Mouse (Mus musculus) embryo, embryonic 10.5 days (tissue): Measurements from ENCODE around the gene Art4.
"Not testable (repeated sequence)": the region's sequence is repeated elsewhere in the genome, so short reads cannot be mapped to it uniquely, and the experiment has no call there.

Experiments used
- DNase-seq: peaks from one replicate; pipeline ENCODE4 v3.0.0-alpha.2; 2015; ENCODE audit warnings: low spot score

The Art4 gene

DNA sequence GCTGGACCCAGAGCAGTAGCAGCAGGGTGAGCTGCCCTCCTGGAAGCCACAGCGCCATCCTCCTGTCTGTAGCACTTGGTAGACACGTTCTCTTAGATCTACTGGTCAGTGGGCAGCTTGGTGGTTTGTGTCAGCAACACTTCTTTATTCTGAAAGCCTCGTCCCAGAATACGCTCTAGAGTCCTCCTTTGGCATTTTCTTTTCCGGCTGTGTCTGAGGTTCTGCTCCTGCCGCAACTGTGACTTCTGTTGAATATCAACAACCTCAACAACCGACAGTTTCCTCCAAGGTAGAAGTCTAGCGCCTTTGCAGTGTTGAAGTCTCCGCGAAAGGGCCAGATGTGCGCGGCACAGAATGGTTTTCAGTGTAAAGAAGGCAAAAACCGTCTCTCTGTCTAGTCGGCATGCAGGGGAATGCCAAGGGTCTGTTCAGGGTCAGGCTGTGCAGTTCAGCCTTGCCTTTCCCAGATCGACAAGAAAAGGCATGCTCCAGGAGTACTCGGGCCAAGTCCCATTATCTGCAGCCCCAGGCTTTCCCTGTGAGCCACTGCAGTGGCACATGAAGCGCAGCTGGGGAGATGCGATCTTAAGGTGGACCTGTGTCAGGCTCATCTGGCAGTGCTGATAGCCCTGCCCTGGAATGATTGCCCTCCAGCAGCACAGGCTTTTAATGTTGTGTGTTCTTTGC, at the start of gene Art4:
Gene Art4 (minus strand): TSS at position 548 of the 687 bp plus-strand sequence.
- peak; percentile 37 for DNase-seq

DNA sequence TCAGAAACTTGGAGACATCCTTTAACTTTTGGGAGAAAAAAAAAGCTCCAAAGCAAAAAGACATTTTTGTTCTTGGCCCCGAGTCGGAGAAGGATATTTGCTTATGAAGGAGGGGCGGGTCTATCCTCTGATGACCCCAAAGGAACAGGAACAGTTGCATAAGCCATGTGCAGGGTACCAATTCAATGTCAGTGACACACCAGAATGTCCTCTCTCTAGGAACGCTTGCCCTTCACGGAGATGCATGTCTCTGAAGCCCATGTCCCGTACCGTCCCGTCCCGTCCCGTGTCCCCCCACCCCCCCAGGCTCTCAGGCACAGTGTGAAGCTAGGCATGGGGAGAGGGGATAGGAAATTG, 49.4 kb upstream of the Art4 start:
- DNase-seq: no peak

DNA sequence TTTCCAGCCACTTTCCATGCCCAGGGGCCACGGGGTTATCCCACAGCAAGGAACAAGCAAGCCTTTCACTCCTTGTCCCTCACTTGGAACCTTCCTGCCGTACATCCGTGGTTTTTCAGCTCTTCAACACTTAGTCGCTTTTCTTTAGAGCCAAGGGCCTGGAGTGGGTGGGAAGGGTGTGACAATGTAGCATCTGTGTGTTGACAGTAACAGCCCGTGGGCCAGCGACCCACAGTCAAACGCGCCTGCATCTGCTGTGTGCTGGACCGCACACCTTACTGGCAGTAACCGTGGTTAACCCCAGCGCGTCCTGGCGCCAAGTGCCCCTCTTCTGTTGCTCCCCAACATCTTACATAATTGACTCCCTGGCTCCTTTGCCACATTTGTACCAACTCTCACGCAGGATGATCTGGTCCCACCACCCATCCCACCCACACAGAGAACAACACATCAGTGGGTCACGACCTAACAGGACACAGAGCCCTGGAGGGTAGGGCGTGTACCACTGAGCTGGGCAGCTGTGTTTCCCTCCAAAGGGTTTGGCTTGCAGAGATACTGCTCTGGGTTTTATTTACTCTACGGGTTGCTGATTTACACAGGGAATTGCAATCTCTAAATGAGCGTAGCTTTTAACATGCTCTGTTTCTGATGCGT, 48.9 kb upstream of the Art4 start:
- DNase-seq: no peak

DNA sequence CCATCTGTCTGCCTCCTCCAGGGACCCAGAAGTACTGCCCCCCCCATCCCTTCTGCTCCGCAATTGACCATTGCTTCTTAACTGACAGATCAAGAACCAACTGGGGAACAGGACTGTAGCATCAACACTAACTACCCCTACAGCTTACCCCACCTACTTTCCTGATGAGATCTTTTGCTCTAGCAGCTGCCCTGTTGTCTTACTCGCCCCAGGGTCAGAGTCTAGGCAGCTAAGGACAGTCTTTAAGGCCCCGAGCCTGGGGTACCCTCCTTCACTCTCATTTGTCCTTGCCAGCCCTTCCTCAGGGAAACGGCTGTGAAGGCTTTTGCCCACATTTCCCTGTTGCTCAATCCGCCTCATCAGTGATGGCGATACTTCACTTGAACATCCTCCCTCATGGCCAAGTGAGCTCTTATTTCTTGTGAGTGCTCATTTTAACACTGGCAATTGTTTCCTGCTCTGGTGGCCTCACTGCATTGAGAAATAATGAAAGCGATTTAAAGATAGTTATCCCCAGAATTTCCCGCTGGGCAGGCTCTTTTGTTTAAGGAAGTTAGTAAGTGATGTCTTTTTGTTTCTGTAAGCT, 46.4 kb upstream of the Art4 start:
- no peak for DNase-seq

DNA sequence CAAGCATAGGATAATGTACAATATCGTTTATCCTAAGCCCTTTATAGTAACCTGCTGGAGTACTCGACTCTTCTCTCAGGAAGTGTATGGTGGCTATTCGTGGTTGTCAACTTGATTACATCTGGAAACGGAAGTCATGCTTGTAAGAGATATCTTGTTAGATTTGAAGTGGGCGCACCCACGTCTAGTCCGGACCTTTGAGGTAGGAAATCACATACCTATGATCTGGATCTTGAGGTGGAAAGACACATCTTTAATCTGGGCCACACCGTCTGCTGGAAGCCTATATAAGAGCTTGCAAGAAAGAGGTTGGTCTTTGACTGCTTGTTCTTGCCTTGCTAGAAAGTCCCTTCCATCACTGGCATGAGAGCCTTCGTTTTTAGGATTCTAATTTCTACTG, 45.0 kb upstream of the Art4 start:
- no peak for DNase-seq

DNA sequence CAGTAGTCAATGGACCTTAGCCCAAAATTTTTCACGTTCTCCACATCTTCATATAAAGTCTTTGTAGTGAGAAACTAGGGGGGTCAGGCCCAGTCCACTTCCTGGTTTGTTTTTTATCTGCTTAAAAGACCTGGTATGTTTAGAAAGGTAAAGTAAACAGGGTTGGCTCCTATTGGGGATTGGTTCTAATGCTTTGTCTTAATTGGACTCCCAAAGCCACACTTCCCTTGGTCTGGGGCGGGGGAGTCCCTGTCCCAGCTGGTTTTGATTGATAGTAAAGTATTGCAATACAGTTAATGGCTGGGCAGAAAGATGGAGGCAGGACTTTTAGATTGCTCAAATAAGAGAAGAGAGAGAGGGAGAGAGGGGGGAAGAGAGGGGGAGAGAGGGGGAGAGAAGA, 43.5 kb upstream of the Art4 start:
- DNase-seq: no peak

DNA sequence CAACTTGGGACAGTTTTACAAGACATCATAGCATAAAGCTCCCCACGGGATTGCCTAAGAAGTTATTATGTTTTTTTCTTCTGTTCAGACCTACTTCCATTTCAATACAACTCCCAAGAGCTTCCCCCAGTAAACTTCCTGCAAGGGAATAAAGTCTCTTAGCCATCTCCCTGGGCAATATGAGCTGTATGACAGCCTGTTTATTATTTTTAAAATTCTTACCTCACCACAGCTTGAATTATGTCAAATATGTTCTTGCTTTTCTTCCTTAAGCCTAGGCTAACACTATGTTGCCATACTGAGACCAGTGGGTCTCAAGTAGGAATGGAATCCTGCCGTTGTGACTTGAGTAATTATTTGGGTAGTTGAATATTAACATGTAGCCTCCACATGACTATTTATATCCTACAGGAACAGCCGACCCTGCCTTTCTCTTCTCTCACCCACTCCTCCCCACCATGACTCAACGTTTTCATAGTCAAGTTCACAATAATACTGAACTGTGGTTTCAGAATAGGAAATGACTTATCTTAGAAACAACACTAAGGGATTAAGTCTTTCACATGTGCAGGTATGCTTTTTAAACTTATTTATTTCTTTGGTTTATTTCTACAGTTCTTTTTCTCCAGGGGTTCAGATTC, 43.0 kb upstream of the Art4 start:
- no peak for DNase-seq

DNA sequence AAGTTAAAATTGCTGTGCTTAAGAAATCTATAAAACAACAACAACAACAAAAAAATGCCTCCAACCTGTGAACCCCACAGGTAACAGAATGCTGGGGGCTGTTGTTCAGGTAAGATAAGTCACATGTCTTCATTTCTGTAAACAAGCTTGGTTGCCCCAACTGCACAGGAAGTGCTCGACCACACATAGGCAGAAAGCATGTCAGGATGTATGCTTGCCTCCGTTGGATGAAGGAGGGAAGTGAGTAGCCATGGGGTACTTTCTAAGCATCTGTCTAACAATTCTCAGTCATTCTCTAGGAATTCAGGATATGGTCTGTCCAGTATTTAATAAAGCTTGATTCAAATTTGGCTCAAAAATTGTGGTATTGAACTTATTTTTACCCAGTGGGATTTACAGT, 41.4 kb upstream of the Art4 start:
- DNase-seq: no peak

DNA sequence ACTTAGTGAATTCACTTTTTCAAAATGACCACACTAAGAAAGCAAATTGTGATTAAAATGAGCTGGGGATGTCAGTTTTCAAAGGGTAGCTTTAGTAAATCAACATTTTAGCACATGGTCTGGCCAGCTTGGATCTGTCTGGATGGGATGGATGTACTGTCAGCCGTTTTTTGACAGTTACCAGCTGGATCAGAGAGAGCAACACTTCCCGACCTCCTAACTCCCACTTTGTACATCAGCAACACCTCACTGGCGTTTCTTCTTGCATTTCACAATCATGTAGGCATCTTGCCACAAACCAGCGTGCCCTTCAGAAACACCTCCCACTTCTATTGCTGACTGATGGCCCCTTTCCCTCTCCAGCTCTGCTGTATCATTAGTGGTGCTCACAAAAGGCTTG, 40.7 kb upstream of the Art4 start:
- no peak for DNase-seq

DNA sequence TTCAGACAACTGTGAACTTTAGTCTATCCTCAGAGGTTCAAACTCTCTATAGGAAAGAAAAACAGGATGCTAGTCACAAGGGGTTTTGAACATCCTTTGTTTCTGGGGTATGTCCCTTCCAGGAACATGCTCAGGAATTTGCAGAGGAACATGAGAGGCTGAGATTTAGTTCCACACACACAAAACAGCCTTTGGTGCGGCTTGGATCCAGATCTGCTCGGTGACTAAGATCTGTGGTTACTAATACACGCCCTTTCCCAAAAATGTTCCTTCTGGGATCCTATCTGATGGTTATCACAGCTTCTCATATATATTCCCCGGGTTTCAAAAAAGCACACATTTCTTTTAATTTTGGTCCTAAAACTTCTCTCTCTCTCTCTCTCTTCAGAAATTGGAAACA, 40.3 kb upstream of the Art4 start:
- DNase-seq: no peak

DNA sequence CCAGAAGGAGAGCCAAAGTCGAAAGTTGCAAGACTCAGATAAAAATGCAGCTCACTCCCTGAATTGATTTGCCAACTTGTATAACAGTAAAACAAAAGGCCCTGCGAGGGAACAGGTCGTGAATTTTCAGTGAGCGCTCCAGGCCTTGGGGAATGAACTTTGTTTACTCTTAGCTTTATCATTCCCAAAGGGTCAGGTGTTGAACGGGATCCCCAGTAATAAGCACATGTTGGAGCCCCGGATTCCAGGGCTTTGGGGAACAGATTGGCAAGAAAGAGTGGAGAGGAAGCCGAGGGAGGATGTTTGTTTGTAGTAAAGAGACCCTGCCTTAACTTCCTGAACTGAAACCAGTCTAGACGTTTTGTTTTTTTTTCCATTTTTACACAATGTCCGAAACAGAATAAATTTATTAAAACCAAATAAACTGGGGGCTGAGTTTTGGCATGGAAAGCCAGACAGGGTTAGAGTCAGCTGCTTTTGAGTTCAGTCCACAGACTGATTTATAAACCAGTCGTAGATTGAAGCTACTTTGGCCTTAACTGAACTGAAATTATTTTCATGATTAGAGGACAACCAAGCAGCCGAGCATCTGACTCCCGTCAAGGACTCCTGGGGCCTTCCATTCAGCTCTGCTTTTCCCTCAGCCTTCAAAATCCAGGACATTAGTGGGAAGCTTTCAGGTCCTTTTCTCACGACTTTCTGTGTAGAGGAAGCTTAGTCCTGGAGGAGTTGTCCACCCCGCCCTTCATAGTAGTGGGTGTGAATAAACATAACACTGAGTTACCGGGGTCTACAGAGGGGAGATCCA, 37.2 kb upstream of the Art4 start:
- DNase-seq: no peak

DNA sequence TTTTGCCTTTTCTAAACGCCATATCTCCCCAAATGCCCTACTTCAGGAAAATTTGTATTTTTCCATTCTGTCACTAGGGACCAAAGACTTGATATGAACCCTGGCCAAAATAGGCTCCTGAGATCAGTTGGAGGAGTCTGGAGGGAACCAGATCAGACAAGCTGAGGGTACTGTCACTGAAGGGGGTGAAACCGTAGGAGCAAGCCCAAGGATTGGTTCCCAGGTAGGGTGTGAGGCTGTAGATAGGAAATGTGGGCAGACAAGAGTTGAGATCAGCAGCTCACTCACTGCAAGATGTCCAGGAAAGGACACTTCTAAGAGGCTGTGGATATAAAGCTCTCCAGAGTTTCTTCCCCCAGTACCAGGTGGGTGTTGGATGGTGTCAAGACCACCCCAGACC, 34.5 kb upstream of the Art4 start:
- no peak for DNase-seq

DNA sequence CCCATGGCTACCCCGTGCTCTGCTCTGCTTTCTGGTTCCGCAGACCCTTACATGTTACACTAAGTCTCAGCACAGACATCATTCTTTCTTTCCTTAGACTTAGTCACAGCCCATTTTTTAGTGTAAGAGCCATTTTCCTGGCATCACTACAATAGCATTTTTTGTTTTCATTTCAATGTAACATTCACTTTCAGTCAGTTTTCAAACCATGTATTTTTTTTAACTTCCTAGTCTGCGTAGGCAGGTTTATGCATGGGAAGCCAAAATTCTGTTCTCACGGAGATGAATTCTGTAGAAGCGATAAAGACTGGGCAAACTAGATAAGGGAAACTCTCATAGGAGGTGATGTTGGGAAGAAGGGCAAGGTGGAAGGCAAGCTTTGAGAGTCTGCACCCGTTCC, 32.0 kb upstream of the Art4 start:
- DNase-seq: no peak

DNA sequence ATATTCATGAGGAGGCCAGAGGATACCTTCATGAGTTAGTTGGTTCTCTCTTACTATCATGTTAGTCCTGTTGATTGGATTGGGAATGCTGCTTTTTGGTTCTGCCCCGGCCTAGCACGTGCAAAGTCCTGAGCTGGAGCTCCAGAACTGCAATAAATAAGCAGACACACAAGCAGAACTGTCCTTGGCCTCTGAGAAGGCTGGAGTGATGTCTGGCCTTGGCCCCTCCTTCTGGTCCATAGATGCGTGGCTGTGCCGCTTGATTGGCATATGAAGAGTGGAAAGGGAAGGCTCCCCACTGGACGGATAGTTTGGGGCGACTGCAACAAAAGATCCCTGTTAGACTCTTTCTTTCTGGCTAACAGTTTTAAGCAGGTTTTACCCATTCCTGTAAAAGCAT, 31.5 kb upstream of the Art4 start:
- DNase-seq: no peak

DNA sequence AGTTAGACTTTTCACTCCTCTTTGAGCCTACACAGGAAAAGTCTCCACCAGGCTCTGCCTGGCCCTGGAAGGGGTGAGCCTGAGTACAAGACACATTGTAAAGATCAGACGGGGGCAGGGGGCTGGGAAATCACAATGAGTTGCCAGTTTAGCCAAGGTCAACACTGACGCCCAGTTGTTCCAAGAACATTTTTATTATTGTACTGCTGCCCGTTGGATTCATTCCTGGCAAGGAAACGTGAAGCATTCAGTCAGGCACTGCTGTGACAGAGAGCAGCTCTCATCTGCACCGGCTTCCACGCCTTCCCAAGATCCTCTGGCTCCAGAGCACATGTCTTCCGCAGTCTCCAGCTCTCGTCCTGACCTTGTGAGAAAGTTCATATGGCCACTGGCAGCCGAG, 30.3 kb upstream of the Art4 start:
- no peak for DNase-seq

DNA sequence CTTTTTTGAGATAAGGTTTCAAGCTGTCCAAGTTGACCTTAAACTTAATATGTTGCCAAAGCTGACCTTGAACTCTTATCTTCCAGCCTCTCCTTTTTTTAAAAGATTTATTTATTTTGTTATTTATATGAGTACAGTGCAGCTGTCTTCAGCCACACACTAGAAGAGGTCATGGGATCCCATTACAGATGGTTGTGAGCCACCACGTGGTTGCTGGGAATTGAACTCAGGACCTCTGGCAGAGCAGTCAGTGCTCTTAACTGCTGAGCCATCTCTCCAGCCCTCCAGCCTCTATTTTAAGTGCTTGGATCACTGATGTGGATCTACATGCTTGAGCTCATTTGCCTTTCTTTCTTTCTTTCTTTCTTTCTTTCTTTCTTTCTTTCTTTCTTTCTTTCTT, 27.2 kb upstream of the Art4 start:
- DNase-seq: not testable (repeated sequence)

DNA sequence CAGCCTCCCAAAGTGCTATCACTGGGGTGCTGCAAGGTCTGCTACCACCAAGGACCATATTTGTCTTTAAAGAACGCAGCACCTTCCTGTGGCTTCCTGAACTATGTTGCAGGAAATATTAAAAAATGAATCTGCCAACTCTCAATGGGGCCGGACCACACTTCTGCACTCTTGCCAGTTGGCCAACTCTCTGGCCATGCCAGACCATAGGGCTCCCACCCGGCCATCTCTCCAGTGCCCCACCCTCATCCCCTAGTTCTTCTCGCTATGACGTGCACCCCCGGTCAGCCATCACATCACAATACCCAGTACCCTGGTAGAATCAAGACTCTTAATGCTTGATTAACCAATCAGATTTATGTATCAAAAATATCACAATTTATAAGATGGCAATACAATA, 26.4 kb upstream of the Art4 start:
- no peak for DNase-seq

DNA sequence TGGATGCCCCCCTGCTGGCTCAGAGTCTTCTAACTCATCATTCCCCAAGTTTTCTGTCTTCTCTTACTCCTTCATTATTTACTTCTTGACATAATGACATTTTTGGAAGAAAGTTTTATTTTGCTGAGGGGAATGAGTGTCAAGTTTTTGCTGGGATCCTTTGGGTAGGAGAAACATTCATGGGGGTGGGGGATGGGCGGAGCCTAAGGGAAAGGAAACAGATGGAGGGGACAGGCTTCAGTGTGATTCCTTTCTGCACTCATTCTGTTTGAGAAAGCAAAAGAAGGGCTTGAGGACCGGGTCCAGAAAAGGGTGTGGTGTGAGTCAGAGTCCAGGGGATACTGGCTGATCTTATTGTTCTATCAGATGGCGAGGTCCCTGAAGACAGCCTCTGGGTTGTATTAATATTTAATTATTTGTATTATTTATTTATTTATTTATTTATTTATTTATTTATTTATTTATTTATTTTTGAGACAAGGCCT, 25.9 kb upstream of the Art4 start:
- DNase-seq: no peak

DNA sequence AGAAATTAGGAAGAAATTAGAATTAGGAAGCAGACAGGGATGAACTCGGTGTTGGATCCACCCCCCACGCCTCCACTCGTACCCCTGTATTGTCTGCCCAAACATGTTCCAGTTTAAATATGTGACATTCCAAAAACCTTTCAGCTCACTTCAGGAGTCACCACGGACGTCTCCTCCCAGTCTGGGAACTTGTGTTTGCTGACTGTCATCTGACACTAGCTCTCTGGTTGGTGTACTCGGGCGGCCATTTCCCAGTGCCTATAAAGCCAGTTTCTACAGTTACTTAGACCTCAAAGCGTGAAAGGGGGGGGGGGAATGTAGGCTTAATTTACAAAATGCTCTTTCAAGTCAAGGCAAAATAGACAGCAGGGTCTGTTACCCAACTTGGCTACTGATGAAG, 24.1 kb upstream of the Art4 start:
- DNase-seq: no peak

DNA sequence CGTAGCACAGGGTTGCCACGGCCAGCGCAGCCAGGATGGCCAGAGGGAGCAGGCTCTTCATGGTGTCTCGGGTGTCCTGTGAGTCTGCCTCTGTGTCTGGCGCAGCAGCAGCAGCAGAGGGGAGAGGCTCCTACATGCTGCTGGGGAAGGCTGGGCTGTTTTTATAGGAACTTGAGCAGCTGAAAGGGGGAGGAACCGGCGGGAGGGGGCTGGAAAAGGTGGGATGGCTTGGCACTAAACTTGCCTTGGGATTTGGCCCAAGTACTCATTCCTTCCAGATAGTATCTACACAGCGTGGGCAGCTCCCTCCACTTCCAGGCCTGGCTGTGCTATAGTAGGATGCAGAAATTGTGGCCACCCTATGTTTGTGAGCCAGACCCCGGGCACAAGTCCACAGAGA, 18.1 kb upstream of the Art4 start, which contains the start of gene Mgp:
Gene Mgp (minus strand): TSS at position 154 of the 400 bp plus-strand sequence.
- peak; percentile 42 for DNase-seq

DNA sequence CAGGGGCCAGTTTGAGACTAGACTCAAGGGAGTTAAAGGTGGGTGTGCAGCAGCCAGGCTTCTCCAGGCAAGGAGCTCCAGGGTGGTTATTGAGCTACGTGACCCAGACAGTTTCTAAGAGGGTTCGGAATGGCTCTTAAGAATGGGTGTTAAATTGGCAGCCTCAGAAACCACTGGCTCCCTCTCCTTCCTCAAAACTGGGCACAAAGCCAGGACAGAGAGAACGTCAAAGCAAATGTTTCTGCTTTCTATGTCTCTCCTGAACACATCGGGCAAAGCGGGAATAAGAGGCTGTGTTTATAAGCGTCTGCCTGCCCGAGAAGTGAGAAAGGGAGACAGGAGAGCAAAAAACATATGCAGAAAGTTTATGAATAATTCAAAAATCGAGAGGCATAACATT, 17.1 kb upstream of the Art4 start:
- DNase-seq: no peak

DNA sequence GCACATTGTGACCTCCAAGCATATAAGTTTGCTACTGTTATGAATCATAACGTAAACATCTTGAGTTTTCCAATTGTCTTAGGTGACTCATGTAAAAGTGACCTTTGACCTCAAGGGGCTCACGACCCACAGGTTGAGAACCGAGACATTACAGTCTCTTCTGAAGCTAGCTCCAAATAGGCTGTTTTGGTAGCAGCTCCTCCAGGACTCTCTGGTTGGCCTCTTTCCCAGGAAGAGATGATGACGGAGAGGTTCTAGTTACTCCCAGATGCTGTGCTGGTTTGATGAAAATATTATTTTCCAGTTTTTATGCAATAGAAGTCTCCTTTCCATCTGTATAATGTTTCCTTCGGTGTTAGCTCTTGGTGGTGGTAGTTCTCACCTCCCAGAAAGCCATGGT, 11.4 kb upstream of the Art4 start:
- no peak for DNase-seq
